ENCODE assay signal across 13 mouse cellular contexts in the genomic region with DNA sequence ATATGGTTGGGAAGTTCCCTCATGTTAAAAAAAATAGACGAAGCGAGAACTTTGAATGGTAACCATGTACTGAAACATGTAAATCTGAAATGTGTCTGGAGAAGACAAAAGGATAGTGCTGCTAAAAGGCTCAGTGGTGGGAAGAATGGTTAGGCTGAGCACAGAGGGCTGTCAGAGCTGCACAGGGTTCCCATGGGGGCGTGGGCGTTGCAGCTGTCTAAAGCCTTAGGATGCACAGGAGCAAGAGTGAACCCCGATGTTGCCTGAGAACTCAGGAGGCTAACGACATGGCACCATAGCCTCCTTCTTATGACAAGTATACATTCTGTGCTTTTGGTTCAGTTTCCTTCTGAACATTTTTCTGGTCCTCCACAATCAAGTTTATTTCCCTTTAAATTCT.
DNase-seq lines count a peak whose midpoint lies in the region; ATAC-seq and TF ChIP-seq lines count a peak whose summit lies in the region.
"Had no signal": no experiment of that assay in that cellular context is flagged by ENCODE, and none has a peak within 500 bp of the region (broad histone marks: within the 10 kb centered on the region; RNA-seq: fewer than 3 reads in every experiment).

No protein-coding gene starts in this region.

- 0 out of 2 replicates have a peak, but pooled peaks cover 9% of the 10 kb centered on the region for H3K4me1 ChIP-seq in hindbrain, embryonic 15.5 days (replicated peaks)
- H3K4me1 ChIP-seq in stomach, postnatal 0 days (replicated peaks; ENCODE audit: control insufficient read depth, insufficient read depth), result no peaks in the 10 kb centered on the region
- H3K4me1 ChIP-seq: neural tube, embryonic 12.5 days had no signal

- TF ChIP-seq CTCF in stomach, postnatal 0 days (IDR thresholded peaks at IDR 0.05; ENCODE audit: low read depth), result no peak

- peak; percentile 44; the same call in 1 of the 2 replicates for ATAC-seq in frontal cortex, adult (ENCODE audit: low TSS enrichment)
- ATAC-seq in hindbrain, embryonic 15.5 days (ENCODE audit: low FRiP score, low read depth), result no peak
- no peak for ATAC-seq in activated CD4-positive, CD25-positive, alpha-beta regulatory T cell, adult 4 months
- no peak for ATAC-seq in stomach, postnatal 0 days (ENCODE audit: low FRiP score, low TSS enrichment)

- no peak for TF ChIP-seq EP300 in stomach, postnatal 0 days (optimal IDR thresholded peaks at IDR 0.05)

- H3K27ac ChIP-seq in hindbrain, embryonic 15.5 days (replicated peaks), result peak overlapping the region; percentile 48; the same call in 1 of the 2 replicates
- no peak overlapping the region for H3K27ac ChIP-seq in stomach, postnatal 0 days (replicated peaks)
- H3K27ac ChIP-seq: liver, embryonic 14.5 days; macrophage; neural tube, embryonic 12.5 days had no signal

- no peak overlapping the region for H3K4me2 ChIP-seq in hindbrain, embryonic 15.5 days
- H3K4me2 ChIP-seq in stomach, postnatal 0 days (replicated peaks; ENCODE audit: low read depth), result no peak overlapping the region
- H3K4me2 ChIP-seq: neural tube, embryonic 12.5 days had no signal

- H3K9ac ChIP-seq in hindbrain, embryonic 15.5 days, result no peak overlapping the region
- H3K9ac ChIP-seq in stomach, postnatal 0 days (ENCODE audit: low read length), result no peak overlapping the region
- H3K9ac ChIP-seq: liver, embryonic 14.5 days; neural tube, embryonic 12.5 days had no signal

- no peak overlapping the region for H3K4me3 ChIP-seq in hindbrain, embryonic 15.5 days
- no peak overlapping the region for H3K4me3 ChIP-seq in stomach, postnatal 0 days (ENCODE audit: low read depth, low read length)
- H3K4me3 ChIP-seq: erythroblast, embryonic 14.5 days; neural tube, embryonic 12.5 days had no signal

- 56% methylated on average over 6 of the region's 6 CpGs for WGBS in hindbrain, embryonic 15.5 days
- 78% methylated on average over 6 of the region's 6 CpGs for WGBS in stomach, postnatal 0 days

- no peaks in the 10 kb centered on the region for H3K27me3 ChIP-seq in hindbrain, embryonic 15.5 days
- H3K27me3 ChIP-seq in stomach, postnatal 0 days (ENCODE audit: control insufficient read depth, insufficient read depth, low read length), result no peaks in the 10 kb centered on the region
- H3K27me3 ChIP-seq: neural tube, embryonic 12.5 days had no signal

- DNase-seq in frontal cortex, postnatal 14 days (ENCODE audit: low spot score in 2 of 2), result no peak
- peak; percentile 47 for DNase-seq in layer of hippocampus, adult 11-12 months (ENCODE audit: low spot score)
- DNase-seq in layer of hippocampus, postnatal 25 days (ENCODE audit: extremely low spot score in 1 of 2, low spot score in 1 of 2), result no peak
- peak; percentile 62 for DNase-seq in MN1 (ENCODE audit: low spot score)
- DNase-seq in stomach, postnatal 0 days (ENCODE audit: low spot score), result no peak
- DNase-seq: right cerebral cortex, postnatal 4 days had no signal

- H3K36me3 ChIP-seq in hindbrain, embryonic 15.5 days, result no peaks in the 10 kb centered on the region
- H3K36me3 ChIP-seq in stomach, postnatal 0 days (ENCODE audit: control insufficient read depth, insufficient read depth, low read length), result no peaks in the 10 kb centered on the region
- H3K36me3 ChIP-seq: neural tube, embryonic 12.5 days had no signal

- no peaks in the 10 kb centered on the region for H3K9me3 ChIP-seq in hindbrain, embryonic 15.5 days
- no peaks in the 10 kb centered on the region for H3K9me3 ChIP-seq in stomach, postnatal 0 days (ENCODE audit: control insufficient read depth, low read length)
- H3K9me3 ChIP-seq: neural tube, embryonic 12.5 days had no signal

Comparison
In these comparisons a context has a peak if more than half of its experiments do, and no peak if none do; other contexts are left out.
1. DNase-seq: peak in layer of hippocampus, adult 11-12 months (single experiment) and MN1 (single experiment); none in frontal cortex, postnatal 14 days (0 of 2), layer of hippocampus, postnatal 25 days (0 of 2) and stomach, postnatal 0 days (single experiment).